10 mouse cellular contexts compared by ENCODE assay signal in genomic region chr16:91352749-91353148, GRCm38 (mm10). TPM values are rescaled to one million over a fixed set of nuclear protein-coding genes. Genes with fewer than 3 reads are reported as not detected.
DNase-seq lines count a peak whose midpoint lies in the region; ATAC-seq and TF ChIP-seq lines count a peak whose summit lies in the region.
"Had no signal": no experiment of that assay in that cellular context is flagged by ENCODE, and none has a peak within 500 bp of the region (broad histone marks: within the 10 kb centered on the region; RNA-seq: fewer than 3 reads in every experiment).

No protein-coding gene starts in this region.

- whole genome bisulfite sequencing in heart, embryonic 11.5 days (ENCODE audit: insufficient replicate concordance), result 46% methylated on average over 7 of the region's 7 CpGs
- WGBS in liver, postnatal 0 days (ENCODE audit: insufficient replicate concordance), result 37% methylated on average over 7 of the region's 7 CpGs
- 68% methylated on average over 7 of the region's 7 CpGs for WGBS in cerebellum, adult 2 months
- 75% methylated on average over 7 of the region's 7 CpGs for WGBS in hindbrain, embryonic 16.5 days

- no peaks in the 10 kb centered on the region for H3K9me3 ChIP-seq in heart, embryonic 11.5 days (replicated peaks; ENCODE audit: control insufficient read depth, low read length)
- no peaks in the 10 kb centered on the region for H3K9me3 ChIP-seq in liver, postnatal 0 days (ENCODE audit: low read length)
- no peaks in the 10 kb centered on the region for H3K9me3 ChIP-seq in hindbrain, embryonic 16.5 days (ENCODE audit: control insufficient read depth, low read length)

- intact Hi-C loops in heart, postnatal 36 days (cut with DNase I), result loop anchor here (1.0 to 2.0 kb wide), 2 partner anchors 192 to 271 kb away; no protein-coding TSS in a partner anchor

- TF ChIP-seq CTCF in liver, postnatal 0 days (IDR thresholded peaks at IDR 0.05; ENCODE audit: low read depth), result 0 out of 2 replicates have a peak, but pooled peaks have one; percentile 4
- TF ChIP-seq CTCF in cerebellum, adult 2 months (IDR thresholded peaks at IDR 0.05; ENCODE audit: borderline replicate concordance, insufficient read depth, low read depth, low read length), result no peak

- DNase-seq in heart, postnatal 36 days, result no peak
- DNase-seq in 416B (ENCODE audit: low read depth), result peak; percentile 96
- DNase-seq in c-Kit-positive CD71-positive TER-119-negative erythroid progenitor cells, embryonic 14.5 days (ENCODE audit: low read depth), result peak; percentile 85
- peak; percentile 74 for DNase-seq in liver, postnatal 0 days
- no peak for DNase-seq in T-cell, adult 2 months (ENCODE audit: low spot score)
- DNase-seq in cerebellum, adult 2 months, result no peak

- peak overlapping the region; percentile 78 for H3K27ac ChIP-seq in heart, embryonic 11.5 days (ENCODE audit: low read depth, low read length)
- H3K27ac ChIP-seq in liver, postnatal 0 days (ENCODE audit: low read depth), result peak overlapping the region; percentile 98
- H3K27ac ChIP-seq in cerebellum, adult 2 months (ENCODE audit: insufficient read depth, low read length), result no peak overlapping the region
- H3K27ac ChIP-seq in hindbrain, embryonic 16.5 days (ENCODE audit: low read depth, low read length), result no peak overlapping the region

- TF ChIP-seq POLR2A in cerebellum, adult 2 months (IDR thresholded peaks at IDR 0.05; ENCODE audit: borderline replicate concordance, insufficient read depth, low read length), result no peak

- H3K4me3 ChIP-seq in heart, embryonic 11.5 days (ENCODE audit: low read depth, low read length), result no peak overlapping the region
- H3K4me3 ChIP-seq in liver, postnatal 0 days (ENCODE audit: low read depth, low read length), result peak overlapping the region; percentile 4; the same call in 1 of the 2 replicates
- H3K4me3 ChIP-seq in cerebellum, adult 2 months (replicated peaks; ENCODE audit: insufficient read depth, low read depth, low read length), result no peak overlapping the region
- H3K4me3 ChIP-seq in hindbrain, embryonic 16.5 days (ENCODE audit: low read length), result no peak overlapping the region

- H3K36me3 ChIP-seq in heart, embryonic 11.5 days (ENCODE audit: control insufficient read depth, insufficient read depth, low read length), result no peaks in the 10 kb centered on the region
- no peaks in the 10 kb centered on the region for H3K36me3 ChIP-seq in liver, postnatal 0 days (replicated peaks; ENCODE audit: insufficient read depth, low read length)
- H3K36me3 ChIP-seq in hindbrain, embryonic 16.5 days (ENCODE audit: control insufficient read depth, insufficient read depth, low read length), result no peaks in the 10 kb centered on the region

- H3K27me3 ChIP-seq in heart, embryonic 11.5 days (ENCODE audit: control insufficient read depth, insufficient read depth, low read length), result peaks cover 19% of the 10 kb centered on the region
- H3K27me3 ChIP-seq in liver, postnatal 0 days (ENCODE audit: insufficient read depth, low read length), result no peaks in the 10 kb centered on the region
- H3K27me3 ChIP-seq in cerebellum, adult 2 months (ENCODE audit: control insufficient read depth, insufficient read depth, low read length), result no peaks in the 10 kb centered on the region
- peaks cover 31% of the 10 kb centered on the region for H3K27me3 ChIP-seq in hindbrain, embryonic 16.5 days (replicated peaks; ENCODE audit: control insufficient read depth, insufficient read depth, low read length)

- peak; percentile 97 for TF ChIP-seq EP300 in liver, postnatal 0 days (IDR thresholded peaks at IDR 0.05; ENCODE audit: low read depth)

- no peak overlapping the region for H3K9ac ChIP-seq in heart, embryonic 11.5 days (ENCODE audit: low read depth, low read length)
- peak overlapping the region; percentile 63; the same call in 1 of the 2 replicates for H3K9ac ChIP-seq in liver, postnatal 0 days (replicated peaks)
- no peak overlapping the region for H3K9ac ChIP-seq in hindbrain, embryonic 16.5 days (ENCODE audit: low read depth, low read length)

- ATAC-seq in heart, embryonic 11.5 days (replicated peaks; ENCODE audit: insufficient number of reproducible peaks, low FRiP score, low TSS enrichment), result peak; percentile 90
- peak; percentile 94 for ATAC-seq in liver, postnatal 0 days
- ATAC-seq in hindbrain, embryonic 16.5 days, result no peak

- H3K4me1 ChIP-seq in heart, embryonic 11.5 days (ENCODE audit: control insufficient read depth, insufficient read depth, low read length), result peaks cover under 1% of the 10 kb centered on the region; the same call in 1 of the 2 replicates
- H3K4me1 ChIP-seq in liver, postnatal 0 days (ENCODE audit: insufficient read depth), result peaks cover 38% of the 10 kb centered on the region
- H3K4me1 ChIP-seq in cerebellum, adult 2 months (ENCODE audit: control insufficient read depth, insufficient read depth, low read length), result no peaks in the 10 kb centered on the region
- H3K4me1 ChIP-seq in hindbrain, embryonic 16.5 days (ENCODE audit: control insufficient read depth, insufficient read depth, low read depth, low read length), result no peaks in the 10 kb centered on the region

- H3K4me2 ChIP-seq in heart, embryonic 11.5 days, result peak overlapping the region; percentile 32
- peak overlapping the region; percentile 69 for H3K4me2 ChIP-seq in liver, postnatal 0 days (ENCODE audit: low read depth, low read length)
- no peak overlapping the region for H3K4me2 ChIP-seq in hindbrain, embryonic 16.5 days (ENCODE audit: low read length)

RNA-seq across cellular contexts. Expression of gene Ifnar2, which starts 19.8 kb away (rescaled TPM):
- polyA plus RNA-seq in heart, embryonic 11.5 days (2014; fragmentation: Nextera tagmentation; extraction: Ambion mirVana), result 53.9 and 55.6 TPM in 2 replicates
- 10 to 100 TPM; 39.7 to 40.4 TPM for total RNA-seq in heart, postnatal 36 days (2021)
- polyA plus RNA-seq in liver, postnatal 0 days (2015; fragmentation: Nextera tagmentation; extraction: Ambion mirVana), result 107 and 113 TPM in 2 replicates
- polyA plus RNA-seq in cerebellum, adult 2 months (2012; rRNA removed), result 33.9 and 35.5 TPM in 2 replicates
- 40.6 and 41.7 TPM in 2 replicates for polyA plus RNA-seq in hindbrain, embryonic 16.5 days (2015; fragmentation: Nextera tagmentation; extraction: Ambion mirVana)

RNA-seq across cellular contexts. Expression of gene Gm21970, which starts 38.8 kb away (rescaled TPM):
- not detected in 2 replicates for polyA plus RNA-seq in heart, embryonic 11.5 days (2014; fragmentation: Nextera tagmentation; extraction: Ambion mirVana)
- under 1 TPM in 1 of 2 experiments, not detected in 1; 0.47 TPM for total RNA-seq in heart, postnatal 36 days (2021)
- polyA plus RNA-seq in liver, postnatal 0 days (2015; fragmentation: Nextera tagmentation; extraction: Ambion mirVana), result not detected in 2 replicates
- not detected in 2 replicates for polyA plus RNA-seq in cerebellum, adult 2 months (2012; rRNA removed)
- not detected in 2 replicates for polyA plus RNA-seq in hindbrain, embryonic 16.5 days (2015; fragmentation: Nextera tagmentation; extraction: Ambion mirVana)
- total RNA-seq: gastrocnemius, postnatal 14 days had no signal
- polyA plus RNA-seq: lung, adult 2 months had no signal

RNA-seq across cellular contexts. Expression of gene Il10rb, which starts 53.2 kb away (rescaled TPM):
- polyA plus RNA-seq in heart, embryonic 11.5 days (2014; fragmentation: Nextera tagmentation; extraction: Ambion mirVana), result 38.6 and 46.9 TPM in 2 replicates
- 100 to 1,000 TPM; 113 to 116 TPM for total RNA-seq in heart, postnatal 36 days (2021)
- 25.5 and 26.4 TPM in 2 replicates for polyA plus RNA-seq in liver, postnatal 0 days (2015; fragmentation: Nextera tagmentation; extraction: Ambion mirVana)
- polyA plus RNA-seq in cerebellum, adult 2 months (2012; rRNA removed), result 9.1 and 10.4 TPM in 2 replicates
- 14.8 and 16.7 TPM in 2 replicates for polyA plus RNA-seq in hindbrain, embryonic 16.5 days (2015; fragmentation: Nextera tagmentation; extraction: Ambion mirVana)

Comparison
In these comparisons a context has a peak if more than half of its experiments do, and no peak if none do; other contexts are left out.
1. H3K27ac ChIP-seq: peak in heart, embryonic 11.5 days (single experiment) and liver, postnatal 0 days (single experiment); none in cerebellum, adult 2 months (single experiment) and hindbrain, embryonic 16.5 days (single experiment).
2. DNase-seq: peak in 416B (single experiment), c-Kit-positive CD71-positive TER-119-negative erythroid progenitor cells, embryonic 14.5 days (single experiment) and liver, postnatal 0 days (single experiment); none in heart, postnatal 36 days (0 of 2), T-cell, adult 2 months (single experiment) and cerebellum, adult 2 months (0 of 2).